Mouse (Mus musculus) G1E (cell line): ENCODE measurements at regions not wholly inside any gene's neighbourhood (a gene's known extent, or its start where the extent isn't known, plus 50 kb on each side); places are given as distances from the start of the nearest gene placed in this dataset.

Source experiments
- CTCF ChIP-seq: IDR thresholded peaks from 2 replicates; pipeline ENCODE4 v1.5.1; 2012; ENCODE audit warnings: low read depth, low read length, inconsistent platforms, mixed read lengths
- GATA1 ChIP-seq: IDR thresholded peaks from 2 replicates; pipeline ENCODE4 v1.6.1; 2012; ENCODE audit warnings: borderline replicate concordance, low read length, inconsistent platforms, mixed read lengths

GRCm38 (mm10) chr9:101612971-101613370 lies 248.7 kb upstream of the 9630041A04Rik start:
- TF ChIP-seq CTCF: no peak
- TF ChIP-seq GATA1: no peak
